Comparison of ENCODE assay signal across 16 mouse cellular contexts in the genomic region with DNA sequence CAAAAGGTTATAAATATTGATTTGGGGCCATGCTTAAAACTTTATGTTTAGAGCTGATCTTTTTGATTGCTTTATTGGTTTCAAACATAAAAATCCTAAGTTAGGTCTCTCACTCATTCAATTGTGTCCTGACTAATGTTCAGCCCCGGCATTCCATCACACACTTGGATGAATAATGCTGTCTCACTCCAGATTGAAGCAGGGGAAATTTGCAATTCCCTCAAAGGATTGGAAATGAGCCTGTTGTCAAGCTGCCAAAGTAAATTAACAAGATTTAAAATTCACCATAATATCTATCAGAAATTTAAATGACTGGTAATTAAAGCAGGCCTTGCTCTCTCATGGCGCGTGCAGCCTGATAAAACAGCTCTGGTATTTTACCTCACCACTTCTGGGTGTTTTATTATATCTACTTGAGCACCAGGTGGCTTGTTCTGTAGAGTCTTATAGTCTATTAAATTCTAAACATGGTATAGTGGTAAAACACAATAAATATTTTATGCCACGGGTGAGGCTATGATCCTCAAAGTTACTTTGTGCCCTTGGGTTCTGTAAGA.
DNase-seq lines count a peak whose midpoint lies in the region; ATAC-seq and TF ChIP-seq lines count a peak whose summit lies in the region.
"Had no signal": no experiment of that assay in that cellular context is flagged by ENCODE, and none has a peak within 500 bp of the region (broad histone marks: within the 10 kb centered on the region; RNA-seq: fewer than 3 reads in every experiment).

No protein-coding gene starts in this region.

- H3K9me3 ChIP-seq in forebrain, embryonic 14.5 days (replicated peaks; ENCODE audit: control insufficient read depth, low read length): no peaks in the 10 kb centered on the region
- no peaks in the 10 kb centered on the region for H3K9me3 ChIP-seq in forebrain, embryonic 12.5 days
- H3K9me3 ChIP-seq in midbrain, postnatal 0 days (ENCODE audit: low read length): no peaks in the 10 kb centered on the region
- H3K9me3 ChIP-seq: heart, embryonic 15.5 days; hindbrain, embryonic 15.5 days; liver, embryonic 12.5 days; megakaryocyte, embryonic 14.5 days had no signal

- no peaks in the 10 kb centered on the region for H3K4me1 ChIP-seq in forebrain, embryonic 14.5 days (ENCODE audit: control insufficient read depth, insufficient read depth, low read length)
- no peaks in the 10 kb centered on the region for H3K4me1 ChIP-seq in forebrain, embryonic 12.5 days
- H3K4me1 ChIP-seq in midbrain, postnatal 0 days (ENCODE audit: insufficient read depth, low read length): no peaks in the 10 kb centered on the region
- H3K4me1 ChIP-seq: heart, embryonic 15.5 days; hindbrain, embryonic 15.5 days; liver, embryonic 12.5 days; megakaryocyte, embryonic 14.5 days had no signal

- H3K4me3 ChIP-seq in forebrain, embryonic 14.5 days (ENCODE audit: low read depth, low read length): no peak overlapping the region
- H3K4me3 ChIP-seq in forebrain, embryonic 12.5 days (replicated peaks): no peak overlapping the region
- H3K4me3 ChIP-seq in layer of hippocampus, adult 2 months: no peak overlapping the region
- no peak overlapping the region for H3K4me3 ChIP-seq in midbrain, postnatal 0 days (ENCODE audit: low read depth, low read length)
- H3K4me3 ChIP-seq: heart, embryonic 15.5 days; hindbrain, embryonic 15.5 days; liver, embryonic 12.5 days; megakaryocyte, embryonic 14.5 days had no signal

- 24% methylated on average over 4 of the region's 4 CpGs for WGBS in forebrain, embryonic 14.5 days
- 68% methylated on average over 4 of the region's 4 CpGs for WGBS in forebrain, embryonic 12.5 days
- WGBS in midbrain, postnatal 0 days: 48% methylated on average over 4 of the region's 4 CpGs

- no peak overlapping the region for H3K27ac ChIP-seq in forebrain, embryonic 14.5 days (ENCODE audit: low read depth, low read length)
- no peak overlapping the region for H3K27ac ChIP-seq in forebrain, embryonic 12.5 days
- peak overlapping the region; percentile 23; the same call in 1 of the 2 replicates for H3K27ac ChIP-seq in layer of hippocampus, adult 2 months
- H3K27ac ChIP-seq in midbrain, postnatal 0 days (ENCODE audit: low read depth, low read length): no peak overlapping the region
- H3K27ac ChIP-seq: heart, embryonic 15.5 days; hindbrain, embryonic 15.5 days; liver, embryonic 12.5 days had no signal

- no peak for TF ChIP-seq CTCF in layer of hippocampus, adult 2 months (conservative IDR thresholded peaks at IDR 0.05)
- TF ChIP-seq CTCF in midbrain, postnatal 0 days (IDR thresholded peaks at IDR 0.05): no peak

- ATAC-seq in forebrain, embryonic 14.5 days: peak; percentile 87; the same call in 1 of the 2 replicates
- no peak for ATAC-seq in forebrain, embryonic 12.5 days (ENCODE audit: low FRiP score)
- no peak for ATAC-seq in midbrain, postnatal 0 days (ENCODE audit: low FRiP score)
- ATAC-seq: liver, embryonic 12.5 days had no signal

- DNase-seq in forebrain, embryonic 14.5 days (ENCODE audit: low spot score): peak; percentile 91
- DNase-seq in layer of hippocampus, adult 2 months (ENCODE audit: low spot score in 2 of 2): peak; percentile 42 to 66
- no peak for DNase-seq in layer of hippocampus, adult 9-10 months (ENCODE audit: low spot score)
- peak; percentile 64 for DNase-seq in brain, embryonic 18.5 days (ENCODE audit: low read depth, low spot score)
- DNase-seq in midbrain, postnatal 0 days (ENCODE audit: low spot score): peak; percentile 41
- no peak for DNase-seq in lung, adult 18-20 months
- no peak for DNase-seq in ovary, postnatal 14 days (ENCODE audit: low spot score)
- DNase-seq: cerebellum, adult 9-11 months; embryo, embryonic 11 days; heart, adult 11 months; right cerebral cortex, postnatal 4 days had no signal

- no peak overlapping the region for H3K9ac ChIP-seq in forebrain, embryonic 14.5 days (ENCODE audit: low read length)
- H3K9ac ChIP-seq in forebrain, embryonic 12.5 days: no peak overlapping the region
- H3K9ac ChIP-seq in midbrain, postnatal 0 days (replicated peaks; ENCODE audit: low read length, poor library complexity, severe bottlenecking): no peak overlapping the region
- H3K9ac ChIP-seq: heart, embryonic 15.5 days; hindbrain, embryonic 15.5 days; liver, embryonic 12.5 days had no signal

- H3K27me3 ChIP-seq in forebrain, embryonic 14.5 days (replicated peaks; ENCODE audit: control insufficient read depth, insufficient read depth, low read length): no peaks in the 10 kb centered on the region
- H3K27me3 ChIP-seq in forebrain, embryonic 12.5 days: no peaks in the 10 kb centered on the region
- no peaks in the 10 kb centered on the region for H3K27me3 ChIP-seq in midbrain, postnatal 0 days (ENCODE audit: insufficient read depth, low read length)
- H3K27me3 ChIP-seq: heart, embryonic 15.5 days; hindbrain, embryonic 15.5 days; liver, embryonic 12.5 days; megakaryocyte, embryonic 14.5 days had no signal

- no peak overlapping the region for H3K4me2 ChIP-seq in forebrain, embryonic 14.5 days (ENCODE audit: low read length)
- no peak overlapping the region for H3K4me2 ChIP-seq in forebrain, embryonic 12.5 days
- no peak overlapping the region for H3K4me2 ChIP-seq in midbrain, postnatal 0 days (ENCODE audit: low read depth, low read length, poor library complexity, severe bottlenecking)
- H3K4me2 ChIP-seq: heart, embryonic 15.5 days; hindbrain, embryonic 15.5 days; liver, embryonic 12.5 days had no signal

- no peaks in the 10 kb centered on the region for H3K36me3 ChIP-seq in forebrain, embryonic 14.5 days (ENCODE audit: control insufficient read depth, insufficient read depth, low read length)
- no peaks in the 10 kb centered on the region for H3K36me3 ChIP-seq in forebrain, embryonic 12.5 days (replicated peaks)
- no peaks in the 10 kb centered on the region for H3K36me3 ChIP-seq in midbrain, postnatal 0 days (ENCODE audit: insufficient read depth, low read length)
- H3K36me3 ChIP-seq: heart, embryonic 15.5 days; hindbrain, embryonic 15.5 days; liver, embryonic 12.5 days had no signal

Comparison
In these comparisons a context has a peak if more than half of its experiments do, and no peak if none do; other contexts are left out.
1. DNase-seq: peak in forebrain, embryonic 14.5 days (single experiment), layer of hippocampus, adult 2 months (2 of 2), brain, embryonic 18.5 days (single experiment) and midbrain, postnatal 0 days (single experiment); none in layer of hippocampus, adult 9-10 months (single experiment), lung, adult 18-20 months (0 of 2) and ovary, postnatal 14 days (single experiment).